Mouse (Mus musculus) neural tube, embryonic 10.5 days (tissue): ENCODE results near the gene Slc16a10.
A peak's percentile ranks its signal among the peaks of the same experiment; 100 is the strongest.

Experiments
- DNase-seq: peaks from one replicate; pipeline ENCODE4 v3.0.0-alpha.2; 2017; ENCODE audit warnings: low spot score; ENCODE audit errors: extremely low spot score

Gene Slc16a10

DNA sequence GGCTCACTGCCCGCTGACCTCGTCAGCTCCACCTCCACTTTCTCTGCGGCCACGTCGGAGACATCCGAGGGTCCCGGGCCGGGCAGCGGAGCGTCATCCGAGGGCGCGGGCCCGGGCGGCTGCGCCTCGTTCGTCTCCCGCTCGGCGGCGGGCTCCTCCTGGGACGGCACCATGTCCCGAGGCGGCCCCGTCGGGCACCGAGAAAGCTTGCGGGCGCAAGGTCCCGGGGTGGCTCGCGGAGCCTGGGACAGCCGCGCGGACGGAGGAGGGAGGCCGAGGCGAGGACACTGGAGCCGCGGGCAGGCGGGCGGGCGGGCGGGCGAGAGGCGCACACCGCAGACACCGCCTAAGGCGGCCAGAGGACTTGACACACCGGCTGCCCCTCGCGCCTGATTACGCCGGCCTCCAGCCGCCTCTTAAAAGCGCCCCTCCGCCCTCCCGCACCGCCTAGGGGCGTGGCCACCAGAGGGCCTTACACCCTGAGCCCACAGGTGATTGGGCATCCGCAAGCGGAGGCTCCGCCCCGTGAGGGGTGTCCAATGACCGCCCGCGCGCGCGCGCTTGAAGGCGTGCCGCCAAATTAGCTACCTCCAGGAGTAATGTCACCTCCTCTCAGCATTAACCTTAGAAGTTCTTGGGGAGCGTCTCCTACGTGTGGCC is at the start of gene Slc16a10:
Gene Slc16a10 (minus strand): TSS at position 395 of the 660 bp plus-strand sequence.
- peak; percentile 91 for DNase-seq

DNA sequence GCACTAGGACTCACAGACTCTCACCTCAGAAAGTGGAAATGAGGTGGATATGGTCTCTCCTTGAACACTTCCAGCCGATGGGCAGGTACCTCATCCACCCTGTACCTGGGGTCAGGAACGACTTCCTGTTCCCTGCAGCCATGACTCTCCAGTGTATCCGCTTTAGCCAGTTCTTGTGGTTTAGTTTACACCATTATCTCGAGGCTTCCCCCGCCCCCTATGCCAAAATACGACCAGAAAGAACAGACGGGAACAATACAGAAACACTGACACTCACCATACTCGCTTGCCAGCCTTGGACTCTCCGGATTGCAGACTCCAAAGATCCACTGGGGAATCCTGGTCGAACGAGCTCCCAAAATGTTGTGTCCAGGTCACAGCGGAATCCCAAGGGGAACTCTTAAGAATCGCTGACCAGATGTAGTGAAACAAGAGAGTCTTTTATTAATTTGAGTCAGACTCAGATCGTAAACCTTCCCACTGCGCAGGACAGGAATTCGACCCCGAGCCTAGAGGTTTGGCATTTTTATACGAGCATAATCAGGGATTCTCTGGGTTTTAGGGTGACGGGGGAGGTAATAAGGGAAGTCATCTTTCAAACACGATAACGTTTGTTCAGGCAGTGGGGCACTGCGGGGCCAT is 49.4 kb upstream of the Slc16a10 start:
- no peak for DNase-seq

DNA sequence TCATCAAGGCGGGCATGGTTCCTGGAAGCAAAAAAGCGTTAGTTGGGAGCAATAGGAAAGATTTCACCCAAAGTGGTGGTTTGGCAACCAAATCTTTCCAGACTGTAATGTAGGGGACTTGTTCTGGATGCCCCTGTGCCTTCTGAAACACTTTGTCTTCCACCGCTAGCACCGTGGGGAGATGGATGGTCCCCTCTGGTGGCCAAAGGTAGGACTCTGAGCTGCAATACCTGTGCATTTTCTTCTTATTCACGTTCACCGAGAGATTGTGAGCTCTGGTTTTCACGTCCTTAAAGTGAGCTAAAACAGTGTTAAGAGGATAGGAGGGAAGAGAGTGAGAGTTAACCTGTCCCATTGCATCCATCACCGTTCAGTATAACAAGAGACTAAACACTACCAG is 48.8 kb upstream of the Slc16a10 start:
- no peak for DNase-seq

DNA sequence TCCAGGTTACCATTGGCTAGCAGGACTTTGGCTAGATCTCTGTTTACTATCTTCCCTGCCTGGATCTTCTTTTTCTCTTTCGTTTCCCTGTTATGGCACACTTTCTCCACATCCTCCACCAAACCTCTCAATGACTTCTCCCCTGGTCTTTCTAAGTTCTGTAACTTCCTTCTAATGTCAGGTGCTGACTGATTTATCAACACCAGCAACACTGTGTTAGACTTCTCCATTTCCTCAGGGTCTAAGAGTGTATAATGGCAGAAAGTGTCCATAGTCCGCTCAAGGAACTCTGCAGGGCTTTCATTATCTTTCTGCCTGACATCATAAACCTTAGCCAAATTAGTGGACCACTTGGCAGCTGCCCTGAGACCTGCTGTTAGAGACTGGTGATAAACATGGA is 47.6 kb upstream of the Slc16a10 start:
- DNase-seq, result no peak

DNA sequence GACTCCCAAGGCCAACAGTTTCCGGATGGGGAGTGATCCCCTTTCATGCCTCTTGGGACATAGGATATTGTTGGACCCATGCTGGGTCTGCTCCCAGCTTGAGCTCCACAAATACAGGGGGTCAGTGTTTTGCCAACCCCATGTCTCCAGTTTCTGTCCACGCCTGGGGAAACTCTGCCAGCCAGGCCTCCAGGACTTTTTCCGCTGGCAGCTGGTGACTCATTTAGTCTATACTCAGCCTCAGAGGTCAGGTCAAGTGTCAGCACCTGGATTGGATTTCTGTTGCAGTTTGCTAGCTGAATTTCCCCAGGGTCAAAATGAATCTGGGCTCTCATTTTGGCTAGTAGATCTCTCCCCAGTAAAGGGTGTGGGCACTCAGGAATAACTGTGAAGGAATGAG is 46.8 kb upstream of the Slc16a10 start:
- DNase-seq, result no peak

DNA sequence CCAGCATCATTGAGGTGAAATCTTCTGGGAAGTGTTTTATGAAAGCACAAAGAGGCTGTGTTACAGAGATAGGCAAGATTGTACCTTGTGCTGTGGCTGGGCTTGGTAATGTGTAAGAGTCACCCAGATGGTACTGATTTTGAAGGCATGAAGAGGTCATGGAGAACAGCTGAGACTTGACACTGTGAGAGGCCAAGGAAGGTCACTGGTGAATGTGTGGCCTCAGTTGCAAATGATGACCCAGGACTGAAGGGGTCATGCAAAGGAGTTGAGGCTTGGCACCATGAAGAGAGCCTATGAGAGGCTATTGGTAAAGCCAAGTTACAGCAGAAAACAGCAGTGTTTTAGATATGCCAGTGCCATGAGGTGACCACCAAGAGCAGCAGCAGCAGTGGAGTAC is 43.9 kb upstream of the Slc16a10 start:
- no peak for DNase-seq

DNA sequence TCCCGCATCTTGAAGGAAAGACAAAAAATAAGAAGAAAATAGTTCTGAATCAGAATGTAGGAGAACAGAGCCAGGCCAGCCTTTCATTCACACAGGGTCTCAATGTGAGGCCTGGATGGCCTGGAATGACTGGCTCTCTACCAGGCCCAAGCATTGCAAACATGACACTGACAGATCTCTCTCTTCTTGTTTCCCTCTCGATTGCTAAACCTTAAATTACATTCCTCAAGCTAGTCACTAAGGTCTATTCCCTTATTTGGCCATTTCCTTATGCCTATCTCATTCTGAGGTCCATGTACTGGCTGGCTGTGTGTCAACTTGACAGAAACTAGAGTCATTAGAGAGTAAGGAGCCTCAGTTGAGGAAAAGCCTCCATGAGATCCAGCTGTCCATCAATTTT is 38.0 kb upstream of the Slc16a10 start:
- DNase-seq, result no peak

DNA sequence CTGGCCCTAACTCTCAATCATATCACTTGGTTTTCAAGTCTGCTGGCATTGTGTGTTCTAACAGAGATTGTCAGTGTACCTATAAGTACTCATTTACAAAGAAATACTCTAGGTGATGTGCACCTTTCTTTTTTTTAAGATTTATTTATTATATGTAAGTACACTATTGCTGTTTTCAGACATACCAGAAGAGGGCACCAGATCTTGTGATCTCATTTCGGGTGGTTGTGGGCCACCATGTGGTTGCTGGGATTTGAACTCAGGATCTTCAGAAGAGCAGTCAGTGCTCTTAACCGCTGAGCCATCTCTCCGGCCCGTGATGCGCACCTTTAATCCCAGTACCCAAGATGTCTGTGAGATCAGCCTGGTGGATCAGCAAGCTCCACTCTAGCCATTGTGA is 37.1 kb upstream of the Slc16a10 start:
- no peak for DNase-seq

DNA sequence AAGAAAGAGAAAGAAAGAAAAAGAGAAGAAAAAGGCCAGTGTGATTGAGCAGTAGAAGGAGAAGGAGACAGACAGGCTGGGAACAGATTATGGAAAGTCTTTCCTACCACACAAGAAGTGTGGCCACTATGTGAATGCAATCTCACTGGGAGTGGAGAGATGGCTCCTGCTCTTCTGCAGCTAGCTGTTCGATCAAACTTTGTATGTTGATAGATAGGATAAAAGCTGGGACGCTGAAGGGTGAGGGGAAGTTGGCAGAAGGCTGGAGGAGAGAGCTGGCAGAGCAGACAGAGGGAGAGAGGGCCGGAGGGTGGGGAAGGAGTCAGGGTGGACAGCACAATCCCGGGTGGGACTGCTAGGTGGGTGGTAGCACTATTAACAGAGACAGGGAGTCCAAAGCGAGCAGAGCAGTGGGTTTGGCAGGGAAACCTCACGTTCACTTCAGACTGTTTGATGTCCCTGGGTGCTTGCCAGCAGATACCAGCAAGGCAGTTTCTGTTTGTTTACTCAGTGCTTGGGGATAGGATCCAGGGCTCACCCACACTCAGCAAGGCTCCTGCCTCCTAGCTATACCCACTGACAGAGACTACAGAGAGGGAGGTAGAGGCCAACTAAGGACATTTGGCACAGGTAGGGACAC is 35.4 kb upstream of the Slc16a10 start:
- no peak for DNase-seq

DNA sequence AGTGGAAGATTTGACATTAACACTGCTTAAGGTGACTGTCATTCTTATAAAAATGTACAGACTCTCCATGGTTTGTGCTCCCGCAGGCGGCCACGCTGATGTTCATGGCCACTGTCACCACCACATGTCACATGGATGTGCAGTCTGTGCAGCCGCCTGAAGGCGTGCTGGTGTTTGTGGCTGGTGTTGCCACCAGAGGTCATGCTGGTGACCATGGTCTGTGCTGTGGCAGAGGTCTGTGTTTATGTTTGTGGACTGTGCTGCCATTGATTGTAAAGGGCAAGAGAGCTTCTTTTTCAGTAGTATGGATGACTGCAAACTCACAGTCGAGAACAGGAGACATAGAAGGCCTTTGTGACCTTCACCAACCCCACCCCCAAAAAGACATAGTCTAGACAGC is 30.1 kb upstream of the Slc16a10 start:
- no peak for DNase-seq

DNA sequence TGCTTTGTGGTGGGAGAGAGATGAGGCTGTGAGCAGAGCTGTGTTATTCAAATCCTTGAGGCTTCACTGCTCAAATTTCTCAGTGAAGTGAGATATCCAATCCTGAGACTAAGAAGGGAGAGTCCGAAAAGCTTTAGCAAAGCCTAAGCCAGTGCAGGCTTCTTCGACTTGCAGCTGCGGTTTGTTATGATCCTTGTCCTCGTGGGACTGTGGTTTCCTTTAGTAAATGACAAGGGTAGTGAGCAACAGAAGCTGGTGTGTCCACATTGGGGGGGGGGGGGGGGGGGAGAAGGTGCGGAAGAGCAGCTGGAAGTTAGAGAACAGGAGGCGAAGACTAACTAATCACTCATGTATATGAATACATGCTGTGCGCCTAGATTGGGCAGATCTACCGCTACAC is 29.2 kb upstream of the Slc16a10 start:
- DNase-seq, result no peak

DNA sequence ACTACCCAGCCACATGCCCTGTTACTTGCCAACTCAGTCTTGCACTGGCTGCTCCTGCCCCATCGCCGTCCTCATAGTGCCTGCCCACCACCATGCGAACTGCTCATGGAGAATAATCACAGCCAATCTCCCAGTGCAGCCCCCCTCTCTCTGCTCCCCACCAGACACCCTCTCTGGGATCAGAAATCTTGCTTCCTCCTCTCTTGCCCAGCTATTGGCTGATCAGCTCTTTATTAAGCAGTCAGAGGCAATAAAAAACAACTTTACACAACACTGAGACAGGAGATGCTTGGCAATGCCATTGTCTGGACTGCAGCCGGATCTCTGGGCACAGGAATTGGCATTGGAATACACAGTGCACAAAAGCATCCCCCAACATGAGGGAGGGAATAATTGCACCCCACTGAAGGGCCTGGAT is 28.1 kb upstream of the Slc16a10 start:
- DNase-seq, result no peak

DNA sequence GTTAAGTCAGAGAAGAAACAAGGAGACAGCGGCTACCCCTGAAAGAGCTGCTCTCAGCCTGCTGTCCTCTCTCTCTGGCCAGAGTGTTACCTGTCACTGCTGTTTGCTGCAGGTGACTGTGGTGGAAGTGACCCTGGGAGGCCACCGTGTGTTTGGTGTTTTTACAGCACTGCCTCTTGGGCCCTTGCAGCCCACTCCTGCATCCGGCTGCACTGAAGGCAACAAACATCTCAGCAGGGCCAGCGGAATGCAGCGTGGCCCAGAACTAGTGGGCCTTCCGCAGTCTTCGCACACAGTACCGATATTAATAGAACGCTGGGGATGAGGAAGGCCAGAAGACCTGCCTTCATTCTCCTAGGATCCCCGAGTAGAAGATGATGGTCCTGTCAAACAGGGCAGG is 27.5 kb upstream of the Slc16a10 start:
- no peak for DNase-seq

DNA sequence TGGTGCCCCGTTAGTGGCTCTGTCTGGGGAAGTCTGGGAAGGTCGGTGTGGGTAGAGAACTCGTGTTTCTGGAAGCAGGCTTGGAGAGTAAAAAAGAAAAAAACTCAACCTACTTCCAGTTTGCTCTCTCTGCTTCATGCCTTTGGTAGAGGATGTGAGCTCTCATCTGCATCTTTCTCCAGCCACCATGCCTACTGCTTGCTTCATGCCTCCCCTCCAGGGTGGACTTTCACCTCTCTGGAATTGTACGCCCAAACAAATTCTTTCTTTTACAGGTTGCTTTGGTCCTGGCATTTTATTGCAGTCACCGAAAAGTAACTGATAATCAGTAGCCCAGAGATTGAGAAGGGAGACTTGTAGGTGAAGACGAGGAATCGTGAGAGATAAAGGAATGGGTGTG is 27.0 kb upstream of the Slc16a10 start:
- DNase-seq, result no peak

DNA sequence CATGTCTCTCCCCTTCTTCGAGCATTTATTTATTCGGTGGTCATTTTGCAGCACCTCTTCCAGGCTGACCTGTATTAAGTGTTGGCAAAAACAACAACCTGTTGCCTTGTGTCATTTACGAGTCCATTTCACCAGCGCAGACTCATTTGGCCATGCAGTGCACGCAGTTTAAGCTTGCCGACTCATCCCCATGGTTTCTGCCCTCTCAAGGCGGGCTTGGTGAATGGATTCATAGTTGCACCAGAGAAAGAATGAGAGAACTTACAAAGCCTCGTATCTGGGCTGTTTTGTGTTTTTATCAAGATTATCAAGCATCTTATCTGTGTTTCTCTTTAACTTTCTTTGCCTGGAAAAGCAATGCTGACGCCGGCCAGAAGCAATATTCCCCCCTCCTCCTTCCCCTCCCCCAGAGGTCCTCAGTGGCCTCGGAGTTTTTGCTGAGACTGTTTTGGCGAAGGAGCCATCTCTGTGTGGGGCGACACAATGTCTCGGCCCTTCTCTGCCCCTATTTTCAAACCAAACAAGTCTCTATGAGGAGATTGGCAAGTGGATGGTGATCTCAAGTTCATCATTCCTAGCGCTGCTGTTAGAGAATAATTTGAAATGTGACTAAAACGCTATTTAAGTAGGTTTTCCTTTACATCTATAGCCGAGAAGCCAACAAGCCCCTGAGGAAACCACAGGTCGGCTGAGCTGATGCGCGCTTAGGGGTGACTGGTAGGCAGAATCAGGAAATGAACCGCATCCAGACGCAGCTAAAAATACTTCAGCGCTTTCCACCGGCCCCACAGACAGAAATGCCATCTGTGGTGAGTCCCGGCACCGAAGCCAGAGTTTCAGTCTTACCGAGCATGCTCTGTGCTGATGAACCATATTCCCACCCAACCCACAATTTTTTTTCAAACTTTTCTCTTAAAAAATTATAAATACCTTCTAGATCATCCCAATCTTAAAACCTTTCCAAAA is 22.6 kb upstream of the Slc16a10 start:
- DNase-seq, result no peak

DNA sequence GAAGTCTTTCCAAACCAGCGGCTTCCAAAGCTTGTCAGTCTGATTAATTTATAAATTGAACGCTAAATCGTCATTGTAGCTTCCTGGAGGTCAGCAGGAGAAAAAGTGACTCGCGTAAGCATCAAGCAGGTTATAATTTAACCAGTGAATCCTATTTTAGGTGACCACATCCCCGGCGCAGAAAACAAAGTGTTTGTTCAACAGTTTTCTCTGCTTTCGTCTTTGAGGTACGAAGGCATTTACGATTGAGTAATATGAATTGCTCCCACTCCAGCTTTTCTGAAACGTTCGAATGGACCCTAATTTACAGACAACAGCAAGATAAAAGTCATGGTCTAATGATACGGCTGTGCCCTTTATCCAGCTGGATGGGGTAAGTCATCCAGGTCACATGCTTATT is 21.9 kb upstream of the Slc16a10 start:
- DNase-seq, result no peak

DNA sequence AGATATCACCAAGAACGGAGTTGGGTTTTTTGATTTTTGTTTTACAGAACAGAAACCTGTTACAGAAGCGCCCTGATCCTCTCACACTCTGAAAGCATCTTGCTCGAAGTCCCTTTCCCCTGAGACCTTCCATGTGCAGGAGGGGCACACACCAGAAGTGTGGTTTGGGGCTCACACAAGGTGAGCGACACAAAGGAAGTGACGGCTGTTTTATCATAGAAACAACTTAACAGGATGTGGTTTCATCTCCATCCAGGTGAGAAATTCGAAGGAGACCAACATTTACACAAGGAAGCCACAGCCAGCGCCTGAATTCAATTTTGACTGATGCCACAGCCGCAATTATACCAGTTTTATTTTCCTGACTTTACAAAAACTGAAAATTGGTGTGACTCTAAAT is 21.3 kb upstream of the Slc16a10 start:
- no peak for DNase-seq

DNA sequence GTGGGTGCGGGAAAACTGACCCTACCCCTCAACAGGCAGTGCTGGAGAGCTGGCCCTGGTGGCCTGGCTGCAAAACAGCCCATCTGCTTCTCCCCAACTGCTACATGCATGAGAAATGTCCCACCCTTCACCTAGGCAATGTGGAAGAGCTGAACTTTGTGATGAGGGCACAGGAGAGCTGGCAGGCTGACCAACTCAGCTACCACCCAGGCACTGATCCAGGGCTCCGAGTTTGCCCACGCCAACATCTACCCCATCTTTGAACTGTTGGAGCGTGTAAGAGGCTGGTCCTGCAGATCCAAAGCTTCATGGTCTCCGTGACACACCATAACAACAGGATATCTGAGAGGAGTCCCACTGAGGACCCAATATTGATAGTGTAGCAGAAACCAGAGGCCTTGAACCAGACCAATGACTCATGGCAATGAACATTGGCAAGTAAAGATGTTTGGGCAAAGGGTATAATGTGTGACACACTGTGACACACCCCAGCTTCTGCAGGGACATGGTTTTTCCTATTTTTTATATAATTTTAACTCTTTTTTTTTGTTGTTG is 19.7 kb upstream of the Slc16a10 start:
- DNase-seq, result no peak

DNA sequence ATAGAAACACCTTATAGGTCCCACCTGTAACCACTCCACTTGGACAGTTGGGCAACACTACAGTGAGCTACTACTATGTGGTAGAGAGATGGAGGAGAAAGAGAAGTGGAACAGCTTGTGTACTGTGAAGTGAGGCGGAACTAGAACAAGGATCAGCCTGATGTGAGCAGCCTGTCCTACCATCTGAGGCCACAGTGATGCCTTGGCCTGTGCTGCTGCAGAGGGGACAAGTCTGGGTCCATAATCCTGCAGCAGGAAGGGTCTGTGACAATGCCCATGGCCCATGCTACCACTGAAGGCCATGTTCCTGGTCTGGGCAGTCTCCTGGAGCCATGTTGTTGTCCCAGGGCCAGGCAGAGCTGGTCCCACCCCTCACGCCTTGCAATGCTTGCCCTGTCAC is 19.2 kb upstream of the Slc16a10 start:
- no peak for DNase-seq

DNA sequence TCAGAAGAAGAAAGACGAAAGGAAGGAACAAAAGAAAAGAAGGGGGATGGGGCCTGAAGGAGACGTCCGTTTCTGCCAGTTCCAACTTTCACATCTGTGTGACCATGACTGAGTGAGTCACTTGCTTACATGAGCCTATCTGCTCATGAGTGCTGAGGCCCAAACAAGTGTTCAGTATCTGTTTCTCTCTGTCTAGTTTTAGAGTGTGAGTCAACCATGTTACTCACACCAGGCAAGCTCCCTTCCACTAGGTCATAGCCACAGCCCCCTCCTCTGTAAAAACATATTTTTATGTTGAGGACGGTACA is 10.4 kb upstream of the Slc16a10 start:
- no peak for DNase-seq

DNA sequence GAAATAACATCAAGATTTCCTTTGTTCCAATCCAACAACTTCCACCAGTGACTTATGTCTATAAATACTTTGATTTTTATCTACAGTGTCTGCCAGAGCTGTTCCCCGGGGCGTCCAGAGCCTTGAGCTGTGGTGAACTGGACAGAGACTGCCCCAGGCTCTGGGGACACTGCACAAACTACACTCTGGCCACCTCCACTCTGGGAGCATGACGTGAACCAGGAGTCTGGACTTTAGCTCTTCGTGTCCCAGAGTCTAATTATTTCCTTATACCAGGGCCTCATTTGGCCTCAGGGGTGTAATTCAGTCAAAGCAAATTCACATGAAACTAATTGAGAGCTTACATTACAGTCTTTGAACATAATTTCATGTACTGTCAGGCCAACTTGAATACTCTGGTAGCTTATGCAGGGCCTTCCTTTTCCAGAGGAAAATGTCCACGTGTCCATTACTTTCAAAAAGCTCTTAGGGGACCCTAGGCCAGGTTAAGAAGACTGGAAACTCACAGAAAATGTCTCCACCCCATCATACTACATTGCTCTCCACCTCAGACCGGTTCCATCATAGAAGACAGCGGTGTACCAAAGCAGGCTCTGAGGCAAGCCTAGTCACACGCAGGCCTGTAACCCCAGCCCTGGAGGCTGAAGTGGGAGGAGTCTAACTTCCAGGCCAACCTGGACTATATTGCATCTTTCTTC is 9.9 kb upstream of the Slc16a10 start:
- no peak for DNase-seq
